Mouse (Mus musculus) ES-Bruce4 (cell line): ENCODE measurements at regions not wholly inside any gene's neighbourhood (a gene's known extent, or its start where the extent isn't known, plus 50 kb on each side); places are given as distances from the start of the nearest gene placed in this dataset.

Source experiments
- H3K27ac ChIP-seq: 2 replicates; pipeline ENCODE4 v1.5.1; 2012; ENCODE audit warnings: low read length, inconsistent platforms; ENCODE audit not compliant: insufficient read depth
- H3K27me3 ChIP-seq: 2 replicates; pipeline ENCODE4 v1.6.1; 2012; ENCODE audit warnings: mild to moderate bottlenecking, low read length, inconsistent platforms; ENCODE audit not compliant: control insufficient read depth, poor library complexity, insufficient read depth, severe bottlenecking
- H3K36me3 ChIP-seq: 2 replicates; pipeline ENCODE4 v1.6.1; 2012; ENCODE audit warnings: inconsistent platforms, mild to moderate bottlenecking, low read length, moderate library complexity; ENCODE audit not compliant: control insufficient read depth, poor library complexity, insufficient read depth, severe bottlenecking
- H3K4me1 ChIP-seq: one replicate; pipeline ENCODE4 v1.8.1; 2011; ENCODE audit warnings: low read length; ENCODE audit not compliant: control insufficient read depth, insufficient read depth
- H3K4me3 ChIP-seq: 2 replicates; pipeline ENCODE4 v1.5.1; 2011; ENCODE audit warnings: low read depth, mild to moderate bottlenecking, low read length
- H3K9ac ChIP-seq: 2 replicates; pipeline ENCODE4 v1.6.1; 2012; ENCODE audit warnings: low read depth, mild to moderate bottlenecking, inconsistent platforms; ENCODE audit not compliant: poor library complexity, severe bottlenecking
- H3K9me3 ChIP-seq: replicated peaks from 2 replicates; pipeline ENCODE4 v1.6.1; 2012; ENCODE audit warnings: mild to moderate bottlenecking, low read length, inconsistent platforms; ENCODE audit not compliant: control insufficient read depth, poor library complexity, insufficient read depth, severe bottlenecking
- CTCF ChIP-seq: IDR thresholded peaks from one replicate; pipeline ENCODE4 v1.8.1; 2011; ENCODE audit warnings: low read depth, low read length
- EP300 ChIP-seq: IDR thresholded peaks from 2 replicates; pipeline ENCODE4 v1.6.1; 2011; ENCODE audit warnings: low read depth, low read length; ENCODE audit not compliant: insufficient read depth
- POLR2A ChIP-seq: IDR thresholded peaks from one replicate; pipeline ENCODE4 v1.8.1; 2011; ENCODE audit warnings: low read length; ENCODE audit not compliant: insufficient read depth

GRCm38 (mm10) chr5:75812686-75813085, 165.6 kb downstream of the Kdr start:
- H3K27me3 ChIP-seq: no peaks in the 10 kb centered on the region
- no peak for TF ChIP-seq POLR2A
- no peak for TF ChIP-seq CTCF
- TF ChIP-seq EP300: no peak
- H3K9ac ChIP-seq: no peak overlapping the region
- H3K27ac ChIP-seq: no peak overlapping the region
- H3K36me3 ChIP-seq: no peaks in the 10 kb centered on the region
- no peak overlapping the region for H3K4me3 ChIP-seq
- H3K4me1 ChIP-seq: peaks cover 2% of the 10 kb centered on the region
- no peaks in the 10 kb centered on the region for H3K9me3 ChIP-seq

GRCm38 (mm10) chr5:75808551-75809332, 169.5 kb downstream of the Kdr start:
- H3K36me3 ChIP-seq: no peaks in the 10 kb centered on the region
- no peaks in the 10 kb centered on the region for H3K9me3 ChIP-seq
- TF ChIP-seq EP300 (no peak), POLR2A (no peak), CTCF (no peak)

GRCm38 (mm10) chr5:75805011-75805410, 173.2 kb downstream of the Kdr start:
- Histone ChIP-seq H3K27me3 (no peaks in the 10 kb centered on the region), H3K4me1 (no peaks in the 10 kb centered on the region), H3K27ac (no peak overlapping the region), H3K4me3 (no peak overlapping the region), H3K36me3 (no peaks in the 10 kb centered on the region), H3K9me3 (no peaks in the 10 kb centered on the region), H3K9ac (no peak overlapping the region)
- no peak for TF ChIP-seq CTCF
- no peak for TF ChIP-seq POLR2A
- TF ChIP-seq EP300: no peak

More at GRCm38 (mm10) chr5:75808551-75809332, 169.5 kb downstream of the Kdr start:
- no peaks in the 10 kb centered on the region for H3K4me1 ChIP-seq
- H3K27ac ChIP-seq: no peak overlapping the region
- H3K9ac ChIP-seq: no peak overlapping the region
- no peaks in the 10 kb centered on the region for H3K27me3 ChIP-seq
- no peak overlapping the region for H3K4me3 ChIP-seq

- Histone ChIP-seq H3K9me3 (no peaks in the 10 kb centered on the region), H3K27ac (no peak overlapping the region), H3K4me3 (no peak overlapping the region), H3K4me1 (no peaks in the 10 kb centered on the region), H3K36me3 (no peaks in the 10 kb centered on the region), H3K27me3 (no peaks in the 10 kb centered on the region), H3K9ac (no peak overlapping the region)
- TF ChIP-seq CTCF (no peak), POLR2A (no peak), EP300 (no peak)
Observed at GRCm38 (mm10) chr5:75804340-75804739, 173.9 kb downstream of the Kdr start.

GRCm38 (mm10) chr5:75803012-75803411, 175.2 kb downstream of the Kdr start:
- Histone ChIP-seq H3K27me3 (no peaks in the 10 kb centered on the region), H3K4me1 (no peaks in the 10 kb centered on the region), H3K27ac (no peak overlapping the region), H3K36me3 (no peaks in the 10 kb centered on the region), H3K9me3 (no peaks in the 10 kb centered on the region), H3K4me3 (no peak overlapping the region), H3K9ac (no peak overlapping the region)
- TF ChIP-seq EP300 (no peak), CTCF (no peak), POLR2A (no peak)

- H3K27ac ChIP-seq: no peak overlapping the region
- no peak overlapping the region for H3K4me3 ChIP-seq
- H3K27me3 ChIP-seq: no peaks in the 10 kb centered on the region
- H3K4me1 ChIP-seq: no peaks in the 10 kb centered on the region
- no peak for TF ChIP-seq EP300
- no peak overlapping the region for H3K9ac ChIP-seq
- no peaks in the 10 kb centered on the region for H3K9me3 ChIP-seq
- no peaks in the 10 kb centered on the region for H3K36me3 ChIP-seq
Observed at GRCm38 (mm10) chr5:75800040-75800989, 177.9 kb downstream of the Kdr start.
